Mouse (Mus musculus) lung, adult 18-20 months (tissue): Measurements from ENCODE around the gene Rad50.

ENCODE experiments used
- DNase-seq, 2 experiments: peaks; one replicate each; pipeline ENCODE4 v3.0.0; 2022; ENCODE audit warnings: mixed read lengths in 2 of 2

Gene Rad50

DNA sequence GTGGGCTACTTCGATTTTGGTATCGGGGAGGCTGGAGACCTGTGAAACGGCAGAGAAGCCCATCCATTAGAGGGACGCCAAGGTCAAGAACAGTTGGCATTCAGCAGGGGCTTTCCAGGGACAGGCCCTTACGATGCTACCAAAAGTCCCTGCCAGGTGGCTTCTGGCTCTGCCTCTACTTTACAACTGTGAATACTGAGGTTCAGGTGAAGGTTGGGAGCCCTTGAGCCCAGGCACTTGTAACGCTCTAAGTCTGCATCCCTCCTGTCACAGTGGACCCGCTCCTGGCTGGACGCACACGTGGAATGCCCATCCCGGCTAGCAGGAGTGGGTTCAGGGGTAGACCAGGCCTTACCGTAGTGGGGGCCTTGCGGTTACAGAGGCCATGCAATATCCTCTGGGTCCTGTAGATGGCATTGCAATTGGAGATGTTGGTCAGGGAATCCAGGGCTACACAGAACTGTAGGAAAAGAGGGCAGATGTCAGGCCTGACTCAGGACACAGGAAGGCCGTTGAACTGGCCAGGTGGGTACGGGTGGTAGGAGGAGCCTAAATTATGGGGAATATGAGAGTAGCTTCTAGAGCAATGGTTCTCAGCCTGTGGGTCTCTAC is 74.9 kb downstream of the Rad50 start:
- no peak for DNase-seq

DNA sequence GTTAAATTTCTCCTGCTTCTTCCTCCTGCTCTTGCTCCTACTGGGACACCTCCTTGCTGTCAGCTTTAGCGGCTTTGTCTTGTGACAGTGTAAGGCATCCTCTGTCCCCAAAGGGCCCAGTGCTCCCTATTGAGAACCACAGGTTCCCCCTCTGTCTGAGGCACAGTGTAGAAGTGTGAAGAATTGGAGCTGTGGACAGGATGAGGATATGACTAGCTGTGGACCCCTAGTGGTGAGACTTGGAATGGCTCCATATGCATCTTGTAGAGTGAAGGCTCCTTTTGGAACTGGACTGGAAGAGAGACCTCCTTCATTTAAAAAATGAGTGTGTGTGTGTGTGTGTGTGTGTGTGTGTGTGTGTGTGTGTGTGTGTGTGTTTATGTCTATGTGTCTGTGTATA is 79.3 kb downstream of the Rad50 start:
- peak; percentile 46 to 69 for DNase-seq

DNA sequence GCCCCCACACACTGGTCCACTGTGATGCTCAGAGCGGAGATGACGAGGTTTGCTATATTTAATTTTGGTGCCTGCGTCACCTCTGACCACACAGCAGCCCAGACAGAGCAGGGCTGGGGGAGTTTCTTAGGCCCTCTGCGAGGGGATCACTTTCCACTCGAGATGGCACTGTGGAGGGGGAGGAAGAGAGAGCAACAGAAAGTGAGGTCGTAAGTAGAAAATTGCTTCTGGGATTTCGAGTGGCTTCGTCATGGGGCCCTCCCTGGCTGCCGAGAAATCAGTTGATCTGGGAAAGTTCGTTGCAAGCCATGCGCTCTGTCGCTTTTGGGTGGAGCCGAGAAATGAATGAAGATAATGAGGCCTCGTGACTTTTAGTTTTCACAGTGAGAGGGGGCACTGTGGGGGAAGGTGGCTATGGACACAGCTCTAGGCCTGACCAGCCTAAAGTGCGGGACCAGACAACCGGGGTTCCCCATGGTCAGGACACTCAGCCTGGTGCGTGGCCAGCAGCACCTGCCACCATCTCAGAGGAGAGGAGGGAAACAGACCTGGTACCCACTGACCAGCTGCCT is 80.2 kb downstream of the Rad50 start:
- no peak for DNase-seq

DNA sequence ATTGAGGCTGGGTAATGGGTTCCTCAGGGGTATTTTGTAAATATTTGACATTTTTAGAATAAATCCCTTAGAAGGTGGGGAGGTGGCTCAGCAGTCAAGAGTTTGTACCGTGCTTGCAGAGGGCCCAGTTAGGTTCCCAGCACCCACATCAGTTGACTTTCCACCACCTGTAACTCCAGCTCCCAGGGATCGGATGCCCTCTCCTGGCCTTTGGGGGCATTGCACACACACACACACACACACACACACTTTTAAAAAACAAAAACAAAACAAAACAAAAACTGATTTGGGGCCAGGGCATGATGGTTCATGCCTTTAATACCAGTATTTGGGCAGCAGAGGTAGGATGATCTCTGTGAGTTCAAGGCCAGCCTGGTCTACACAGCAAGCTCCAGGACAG is 83.0 kb downstream of the Rad50 start:
- no peak for DNase-seq

DNA sequence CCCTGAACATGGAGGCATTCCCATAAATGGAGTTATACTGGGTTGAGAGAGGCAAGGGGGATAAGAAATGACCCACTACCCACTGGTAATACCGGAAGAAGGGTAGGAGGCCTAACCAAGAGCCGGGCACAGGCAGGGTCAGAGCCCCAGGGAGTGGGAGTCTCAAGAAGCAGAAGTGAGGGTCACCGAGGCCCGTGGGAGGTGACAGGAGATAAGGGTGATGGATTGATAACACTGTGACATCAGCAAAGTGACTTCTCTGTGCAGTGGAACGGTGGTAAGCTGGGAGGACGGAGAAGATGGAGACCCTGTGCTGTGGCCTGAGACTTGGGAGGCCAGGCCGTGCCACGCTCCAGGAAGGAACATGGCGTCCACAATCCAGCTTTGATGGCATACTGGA is 83.5 kb downstream of the Rad50 start:
- DNase-seq: no peak

DNA sequence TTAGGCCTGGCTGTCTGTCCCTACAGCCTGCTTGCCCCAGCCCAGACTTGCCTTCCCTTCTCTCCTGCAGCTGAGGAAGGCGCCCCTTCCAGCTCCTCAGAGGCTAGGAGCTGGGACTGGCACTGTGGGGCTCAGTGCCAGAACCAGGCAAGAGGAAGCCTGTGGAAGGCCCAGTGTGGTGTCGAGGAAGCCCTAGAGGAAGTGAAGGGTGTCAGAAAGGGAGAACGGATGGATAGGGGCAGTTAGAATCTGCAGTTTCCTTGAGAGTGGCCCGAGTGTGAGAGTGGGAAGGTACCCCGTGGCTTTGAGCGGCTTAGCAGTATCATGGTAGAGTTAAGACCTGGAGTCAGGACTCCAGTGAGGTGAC is 84.7 kb downstream of the Rad50 start:
- DNase-seq: no peak

DNA sequence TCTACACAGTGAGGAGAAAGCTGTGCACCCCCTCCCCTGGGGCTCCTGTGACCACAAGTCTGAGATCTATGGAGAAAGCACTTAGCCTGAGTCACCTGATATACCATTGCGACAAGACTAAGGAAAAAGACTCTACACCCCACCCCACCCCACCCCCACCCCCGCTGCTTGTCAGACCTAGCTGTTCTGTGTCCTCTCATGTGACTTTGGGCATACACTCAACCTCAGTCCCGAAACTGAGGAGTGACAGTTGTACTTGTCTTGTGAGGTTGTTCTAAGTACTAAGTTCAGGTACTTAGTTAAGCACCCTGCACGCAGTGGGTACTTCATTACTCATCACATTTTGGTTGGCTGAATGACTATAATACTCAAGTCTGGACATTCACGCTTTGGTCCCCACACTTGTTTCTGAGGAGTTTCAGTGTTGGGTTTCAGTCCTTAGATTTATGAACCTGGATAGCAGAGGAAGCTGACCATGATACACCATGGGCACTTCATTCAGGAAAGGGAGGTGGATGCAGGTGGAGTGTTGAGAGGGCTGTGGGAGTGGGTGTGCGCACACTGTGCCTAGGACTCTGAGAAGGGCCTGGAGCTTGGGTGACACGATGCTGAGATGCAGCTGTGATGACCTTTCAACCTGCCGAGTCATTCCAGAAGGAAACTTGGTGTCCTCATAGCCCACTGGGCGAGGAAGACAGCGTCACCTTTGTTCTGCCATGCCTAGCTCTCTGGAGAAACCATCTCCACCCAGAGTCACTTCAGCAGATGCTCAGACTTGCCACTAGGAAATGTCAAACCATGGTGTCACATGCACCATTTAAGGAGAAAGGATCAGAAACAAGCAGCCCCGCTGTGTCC is 85.3 kb downstream of the Rad50 start:
- DNase-seq: no peak

DNA sequence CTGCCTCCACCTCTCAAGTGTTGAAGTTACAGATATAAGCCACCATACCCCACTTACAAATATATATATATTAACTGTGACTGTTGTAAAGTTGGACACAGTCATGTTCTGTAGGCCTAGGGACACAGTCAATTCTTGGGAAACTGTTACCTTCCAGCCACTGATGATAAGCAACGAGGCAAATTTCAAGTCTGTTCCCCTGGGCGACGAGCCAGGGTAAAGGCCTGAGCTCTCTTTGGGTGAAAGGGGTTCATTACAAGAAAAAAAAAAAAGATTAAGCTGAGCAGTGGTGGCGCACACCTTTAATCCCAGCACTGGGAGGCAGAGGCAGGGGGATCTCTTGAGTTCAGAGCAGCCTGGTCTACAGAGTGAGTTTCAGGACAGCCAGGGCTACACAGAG is 87.0 kb downstream of the Rad50 start:
- DNase-seq: no peak

DNA sequence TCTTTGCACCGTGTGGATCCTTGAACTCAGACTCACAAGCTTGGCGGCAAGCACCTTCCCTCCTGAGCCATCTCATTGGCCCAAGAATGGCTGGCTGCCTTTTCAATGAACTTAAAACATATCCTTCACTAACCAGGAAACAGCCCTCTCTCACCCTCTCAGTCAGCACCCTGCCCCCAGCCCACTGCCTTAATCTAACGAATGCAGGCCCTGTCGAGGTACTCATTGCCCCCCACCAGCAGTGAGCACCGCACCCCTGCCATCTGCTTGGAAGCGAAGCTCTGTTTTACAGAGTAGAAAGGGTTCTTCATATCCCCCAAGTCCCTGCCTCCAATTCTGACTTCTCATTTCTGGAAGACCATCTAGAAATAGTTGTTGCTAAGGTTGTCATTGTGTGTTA is 87.7 kb downstream of the Rad50 start:
- DNase-seq: no peak

DNA sequence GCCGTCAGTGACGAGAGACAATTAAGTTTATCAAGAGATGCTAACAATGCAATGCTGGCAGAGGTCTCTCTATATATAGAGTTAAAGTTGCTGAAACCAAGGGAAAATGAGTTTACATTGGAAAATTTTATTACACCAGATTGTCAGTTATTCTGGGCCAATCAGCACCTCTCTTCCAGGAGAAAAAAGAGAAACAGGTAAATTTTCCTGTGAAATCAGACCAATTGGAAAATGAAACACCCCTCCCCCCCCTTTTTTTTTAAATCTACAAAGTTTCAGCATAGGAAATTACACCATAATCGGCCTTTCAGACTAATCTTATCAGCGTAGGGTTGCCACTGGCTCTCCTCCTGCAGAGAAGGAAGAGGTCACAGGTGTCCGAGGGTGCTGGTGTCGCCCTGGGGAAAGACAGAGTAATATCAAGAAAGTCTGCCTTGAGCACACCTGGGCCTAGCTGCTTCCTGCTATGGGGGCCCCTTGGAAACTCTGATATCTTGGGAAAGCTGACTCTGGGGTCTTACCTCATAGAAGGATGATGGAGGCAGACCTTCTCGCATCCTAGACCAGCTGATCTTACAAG is 88.4 kb downstream of the Rad50 start, which contains the start of gene Il4:
Gene Il4 (minus strand): TSS at position 51 of the 580 bp plus-strand sequence.
- no peak for DNase-seq

DNA sequence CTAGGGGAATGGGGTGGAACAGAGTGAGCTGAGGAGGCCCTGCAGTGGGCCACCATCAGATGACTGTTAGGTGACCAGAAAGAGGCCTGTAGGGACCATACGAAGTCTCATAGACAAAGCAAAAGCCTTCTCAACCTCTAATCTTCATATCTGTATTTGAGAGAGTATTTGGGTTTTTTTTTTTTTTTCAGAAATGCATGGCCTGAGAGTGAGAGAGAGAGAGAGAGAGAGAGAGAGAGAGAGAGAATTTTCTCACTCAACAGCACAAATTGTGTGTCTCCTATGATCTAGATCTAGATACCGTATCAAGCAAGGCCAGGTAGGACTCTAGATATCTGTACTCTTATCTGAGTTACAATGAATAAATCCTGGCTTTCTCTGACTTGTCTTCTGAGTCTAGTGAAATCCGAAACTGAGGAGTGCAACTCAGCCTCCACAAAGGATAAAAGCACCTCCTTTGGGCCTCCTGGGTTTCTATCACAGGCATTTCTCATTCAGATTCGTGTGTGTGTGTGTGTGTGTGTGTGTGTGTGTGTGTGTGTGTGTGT is 89.5 kb downstream of the Rad50 start:
- DNase-seq: no peak

DNA sequence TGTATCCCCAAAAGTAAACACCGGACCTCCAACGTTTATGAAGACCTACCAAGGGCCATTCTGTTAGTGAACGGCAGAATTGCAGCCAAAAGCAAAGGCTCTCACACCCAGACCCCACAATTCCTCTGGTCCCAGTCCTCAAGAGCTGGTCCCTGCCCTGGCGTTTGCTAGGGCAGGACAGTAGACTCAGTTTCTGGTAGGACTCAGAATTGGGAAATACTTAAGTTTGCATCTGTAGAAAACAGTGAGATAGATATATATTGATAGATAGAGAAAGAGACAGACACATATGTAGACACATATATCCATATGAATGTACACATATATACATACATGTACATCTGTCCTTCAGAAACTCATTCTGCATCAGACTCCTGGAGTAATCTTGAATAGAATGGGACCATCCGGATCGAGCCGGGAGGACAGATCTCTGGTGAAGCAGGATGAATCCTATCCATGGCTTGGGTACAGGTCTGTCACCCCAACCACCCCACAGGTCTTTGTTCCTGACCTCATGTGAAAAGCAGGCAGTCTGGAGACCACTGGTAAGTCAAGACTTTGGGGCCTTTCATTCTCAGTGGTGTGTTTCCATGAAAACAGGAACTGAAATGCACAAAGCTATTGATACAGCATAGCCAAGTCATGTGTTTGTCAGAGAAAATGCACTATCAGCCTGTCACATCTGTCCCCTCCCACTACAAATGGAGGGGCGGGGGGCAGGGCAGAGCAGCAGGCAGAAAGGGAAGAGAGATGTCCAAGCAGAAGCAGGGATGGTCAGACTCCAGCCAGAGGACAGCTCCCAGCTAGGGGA is 90.2 kb downstream of the Rad50 start:
- peak in 1 of 2 experiments; percentile 37 for DNase-seq

DNA sequence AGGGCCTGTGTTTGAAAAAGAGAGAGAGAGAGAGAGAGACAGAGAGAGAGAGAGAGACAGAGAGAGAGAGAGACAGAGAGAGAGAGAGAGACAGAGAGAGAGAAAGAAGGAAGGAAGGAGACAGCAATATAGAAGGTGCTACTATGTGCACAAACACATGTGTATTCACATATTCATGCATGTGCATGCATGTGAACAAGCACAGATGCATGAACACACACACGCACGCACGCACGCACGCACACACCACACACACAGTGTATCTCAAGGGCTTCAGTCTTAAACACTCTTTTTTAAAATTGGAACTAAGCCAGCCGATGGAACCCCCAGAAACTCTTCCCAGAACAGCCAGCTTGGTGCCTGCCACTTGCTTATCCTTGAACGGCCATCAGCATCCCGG is 91.5 kb downstream of the Rad50 start:
- DNase-seq: no peak

DNA sequence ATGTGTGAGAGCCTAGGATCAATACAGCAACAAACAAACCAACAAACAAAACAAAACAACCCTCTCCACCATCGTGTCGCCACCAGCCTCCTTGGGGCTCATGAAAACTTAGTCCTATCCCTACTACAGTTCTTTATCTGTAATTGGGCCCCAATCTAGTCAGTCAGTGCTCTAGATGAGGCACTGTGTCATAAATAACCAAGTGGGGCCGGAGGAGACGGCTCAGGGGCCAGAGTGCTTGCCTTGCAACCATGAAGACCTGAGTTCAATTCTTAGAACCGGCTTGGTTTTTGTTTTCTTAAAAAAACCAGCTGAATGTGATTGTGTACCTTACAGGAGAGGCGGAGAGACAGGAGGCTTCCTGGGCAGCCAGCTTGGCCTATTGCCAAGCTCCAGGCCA is 91.9 kb downstream of the Rad50 start:
- no peak for DNase-seq

DNA sequence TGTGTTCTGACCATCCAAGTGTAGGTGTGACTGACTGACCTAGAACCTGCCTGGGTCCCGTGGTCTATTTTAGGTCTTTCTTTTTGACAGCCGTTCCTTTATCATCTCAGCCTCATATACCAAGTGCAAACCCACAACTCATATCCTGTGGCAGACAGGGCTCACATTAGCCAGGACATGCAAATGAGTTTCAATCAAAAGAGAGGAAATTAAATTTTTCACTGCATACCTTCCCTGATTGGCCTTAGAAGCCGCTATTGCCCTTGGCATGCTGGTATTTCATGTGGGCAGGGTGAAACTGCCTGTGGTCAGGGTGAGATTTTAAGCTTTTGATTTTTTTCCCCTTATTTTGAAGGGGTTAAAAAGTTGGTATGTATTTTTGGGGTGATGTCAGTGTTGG is 97.4 kb downstream of the Rad50 start:
- no peak for DNase-seq

DNA sequence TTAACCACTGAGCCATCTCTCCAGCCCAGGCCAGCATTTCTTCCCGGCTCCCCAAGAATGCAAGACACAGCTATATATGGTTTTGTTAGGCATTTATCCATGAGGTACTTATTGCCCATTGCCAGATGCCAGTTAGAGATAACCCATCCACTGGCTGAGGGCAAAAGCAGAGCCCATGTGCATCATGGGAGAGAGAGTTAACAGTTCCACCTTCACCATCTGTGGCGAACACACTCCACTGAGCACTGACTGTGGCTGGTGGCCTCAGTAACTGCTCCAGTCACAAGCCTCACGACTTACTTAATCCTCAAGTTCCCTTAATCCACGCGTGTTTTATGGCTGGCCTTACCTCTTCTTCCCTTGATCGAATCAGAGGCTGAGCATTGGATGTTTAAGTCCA is 97.9 kb downstream of the Rad50 start:
- no peak for DNase-seq

DNA sequence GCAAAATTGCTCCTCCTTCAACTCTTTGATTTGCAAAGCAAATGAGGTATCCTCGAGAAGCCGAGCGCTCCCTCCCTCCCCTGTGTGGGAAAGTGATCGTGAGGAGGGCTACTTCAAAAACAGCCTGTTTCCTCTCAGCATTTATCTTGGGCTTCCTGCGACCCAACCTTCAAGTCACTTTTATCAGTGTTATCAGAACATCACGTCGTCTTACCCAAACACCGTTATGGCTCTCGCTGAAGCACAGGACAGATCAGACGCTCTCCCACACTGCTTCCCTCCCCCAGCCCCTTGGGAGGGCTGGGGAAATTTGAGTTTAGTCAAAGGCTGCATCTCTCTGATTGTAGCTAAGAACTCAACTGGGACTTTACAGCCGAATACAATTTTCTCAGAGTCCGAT is 101.5 kb downstream of the Rad50 start:
- no peak for DNase-seq

DNA sequence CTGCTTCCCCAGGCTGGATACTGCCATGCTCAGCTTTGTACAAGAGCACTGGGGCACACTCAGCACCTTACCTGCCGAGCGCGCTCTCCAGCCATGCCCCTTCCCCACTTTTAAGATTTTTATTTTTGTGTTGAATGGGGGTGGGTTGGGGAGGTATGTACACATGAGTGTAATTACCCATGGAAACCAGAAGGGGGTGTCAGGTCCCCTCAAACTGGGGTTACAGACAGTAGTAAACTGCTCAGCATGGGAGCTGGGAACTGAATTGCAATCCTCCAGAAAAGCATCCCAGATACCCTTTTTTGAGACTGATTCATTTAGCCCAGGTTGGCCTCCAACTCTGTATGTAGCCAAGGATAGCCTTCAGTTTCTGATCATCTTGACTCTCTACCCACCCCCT is 102.1 kb downstream of the Rad50 start:
- no peak for DNase-seq
